Mouse (Mus musculus) MEL (cell line): ENCODE measurements around the gene Dpp9. TPM values are rescaled to one million over a fixed set of nuclear protein-coding genes. Genes with fewer than 3 reads are reported as not detected.
A peak's percentile ranks its signal among the peaks of the same experiment; 100 is the strongest.

ENCODE experiments used
- DNase-seq: peaks from one replicate; pipeline ENCODE4 v3.0.0; 2011; ENCODE audit warnings: low read depth, low spot score
- H3K27ac ChIP-seq: 2 replicates; pipeline ENCODE4 v1.5.1; 2012; ENCODE audit warnings: low read depth, mild to moderate bottlenecking, control low read depth, low read length, moderate library complexity; ENCODE audit not compliant: control insufficient read depth
- H3K27me3 ChIP-seq, 2 experiments: fragments of 150-350 bp in 1 of 2; sonication (generic) in 1 of 2; 2 replicates each; pipeline ENCODE4 v1.6.1; 2012; ENCODE audit warnings: low read length in 2 of 2, mild to moderate bottlenecking in 2 of 2, improper control_type of control experiment in 1 of 2, moderate library complexity in 1 of 2; ENCODE audit not compliant: insufficient read depth in 2 of 2, control insufficient read depth in 1 of 2
- H3K36me3 ChIP-seq, 2 experiments: 2 replicates each; pipeline ENCODE4 v1.6.1; 2012 to 2014; ENCODE audit warnings: low read length in 2 of 2, improper control_type of control experiment in 1 of 2, inconsistent platforms in 1 of 2, mild to moderate bottlenecking in 1 of 2; ENCODE audit not compliant: insufficient read depth in 2 of 2, control insufficient read depth in 1 of 2
- H3K4me1 ChIP-seq, 2 experiments: fragments of 150-350 bp in 1 of 2; sonication (generic) in 1 of 2; 2 replicates each; pipeline ENCODE4 v1.6.1; 2012; ENCODE audit warnings: low read length in 2 of 2, improper control_type of control experiment in 1 of 2, mild to moderate bottlenecking in 1 of 2; ENCODE audit not compliant: insufficient read depth in 2 of 2, control insufficient read depth in 1 of 2
- H3K4me3 ChIP-seq, 2 experiments: fragments of 150-350 bp in 1 of 2; sonication (generic) in 1 of 2; 2 replicates each; pipeline ENCODE4 v1.5.1; 2012; ENCODE audit warnings: low read depth in 2 of 2, low read length in 2 of 2, mild to moderate bottlenecking in 2 of 2, moderate library complexity in 2 of 2, control low read depth in 1 of 2, improper control_type of control experiment in 1 of 2; ENCODE audit not compliant: control insufficient read depth in 1 of 2, insufficient read depth in 1 of 2
- H3K79me2 ChIP-seq: 2 replicates; pipeline ENCODE4 v1.6.1; 2012; ENCODE audit warnings: mild to moderate bottlenecking, low read length, moderate library complexity; ENCODE audit not compliant: control insufficient read depth, poor library complexity, insufficient read depth
- H3K9ac ChIP-seq: 2 replicates; pipeline ENCODE4 v1.6.1; 2012; ENCODE audit warnings: low read depth, mild to moderate bottlenecking, control low read depth, low read length, moderate library complexity; ENCODE audit not compliant: control insufficient read depth, poor library complexity, severe bottlenecking
- H3K9me3 ChIP-seq: fragments of 150-350 bp; sonication (generic); replicated peaks from 2 replicates; pipeline ENCODE4 v1.6.1; 2012; ENCODE audit warnings: mild to moderate bottlenecking, low read length, improper control_type of control experiment, moderate library complexity; ENCODE audit not compliant: insufficient read depth
- BHLHE40 ChIP-seq: IDR thresholded peaks from 2 replicates; pipeline ENCODE4 v1.6.1; 2012; ENCODE audit warnings: low read depth, mild to moderate bottlenecking, inconsistent platforms, low read length, improper control_type of control experiment, borderline replicate concordance
- CHD1 ChIP-seq: IDR thresholded peaks from 2 replicates; pipeline ENCODE4 v1.6.1; 2012; ENCODE audit warnings: low read depth, mild to moderate bottlenecking, inconsistent platforms, low read length, improper control_type of control experiment
- CHD2 ChIP-seq: IDR thresholded peaks from 2 replicates; pipeline ENCODE4 v1.6.1; 2011; ENCODE audit warnings: low read length, improper control_type of control experiment
- CTCF ChIP-seq, 3 experiments: IDR thresholded peaks in 2 of 3; conservative IDR thresholded peaks in 1 of 3; 2 replicates each; pipeline ENCODE4 v1.5.1; 2011 to 2012; ENCODE audit warnings: low read length in 3 of 3, low read depth in 2 of 3, mild to moderate bottlenecking in 2 of 3, improper control_type of control experiment in 1 of 3, inconsistent platforms in 1 of 3, mixed read lengths in 1 of 3, moderate library complexity in 1 of 3; ENCODE audit not compliant: control insufficient read depth in 1 of 3, insufficient read depth in 1 of 3, poor library complexity in 1 of 3, severe bottlenecking in 1 of 3
- E2F4 ChIP-seq: IDR thresholded peaks from 2 replicates; pipeline ENCODE4 v1.6.1; 2011; ENCODE audit warnings: low read depth, low read length, improper control_type of control experiment, borderline replicate concordance
- ELF1 ChIP-seq: IDR thresholded peaks from 2 replicates; pipeline ENCODE4 v1.6.1; 2014; ENCODE audit warnings: low read depth, mild to moderate bottlenecking, inconsistent platforms, low read length, improper control_type of control experiment, moderate library complexity
- EP300 ChIP-seq, 2 experiments: IDR thresholded peaks; 2 replicates each; pipeline ENCODE4 v1.6.1; 2011; ENCODE audit warnings: improper control_type of control experiment in 2 of 2, low read length in 2 of 2, low read depth in 1 of 2, mild to moderate bottlenecking in 1 of 2
- ETS1 ChIP-seq: IDR thresholded peaks from 2 replicates; pipeline ENCODE4 v1.6.1; 2012; ENCODE audit warnings: low read depth, mild to moderate bottlenecking, inconsistent platforms, low read length, improper control_type of control experiment, moderate library complexity
- GABPA ChIP-seq: IDR thresholded peaks from 2 replicates; pipeline ENCODE4 v1.6.1; 2012; ENCODE audit warnings: low read depth, mild to moderate bottlenecking, inconsistent platforms, low read length, improper control_type of control experiment, moderate library complexity
- GATA1 ChIP-seq: IDR thresholded peaks from 2 replicates; pipeline ENCODE4 v1.6.1; 2011; ENCODE audit warnings: low read depth, low read length, improper control_type of control experiment
- HCFC1 ChIP-seq: IDR thresholded peaks from 2 replicates; pipeline ENCODE4 v1.6.1; 2012; ENCODE audit warnings: low read depth, mild to moderate bottlenecking, inconsistent platforms, low read length, improper control_type of control experiment, moderate library complexity
- JUND ChIP-seq: IDR thresholded peaks from 2 replicates; pipeline ENCODE4 v1.6.1; 2011; ENCODE audit warnings: low read depth, mild to moderate bottlenecking, improper control_type of control experiment, low read length
- MAFK ChIP-seq: IDR thresholded peaks from 2 replicates; pipeline ENCODE4 v1.6.1; 2011; ENCODE audit warnings: low read depth, mild to moderate bottlenecking, low read length, improper control_type of control experiment, borderline replicate concordance
- MAX ChIP-seq: IDR thresholded peaks from 2 replicates; pipeline ENCODE4 v1.6.1; 2011; ENCODE audit warnings: low read length, improper control_type of control experiment
- MAZ ChIP-seq: IDR thresholded peaks from 2 replicates; pipeline ENCODE4 v1.6.1; 2012; ENCODE audit warnings: low read depth, mild to moderate bottlenecking, inconsistent platforms, low read length, improper control_type of control experiment
- MXI1 ChIP-seq: IDR thresholded peaks from 2 replicates; pipeline ENCODE4 v1.6.1; 2011; ENCODE audit warnings: mild to moderate bottlenecking, low read depth, low read length, improper control_type of control experiment
- MYB ChIP-seq: IDR thresholded peaks from 2 replicates; pipeline ENCODE4 v1.6.1; 2011; ENCODE audit warnings: mild to moderate bottlenecking, low read depth, low read length, improper control_type of control experiment
- MYC ChIP-seq: IDR thresholded peaks from 2 replicates; pipeline ENCODE4 v1.6.1; 2011; ENCODE audit warnings: low read depth, mild to moderate bottlenecking, low read length, improper control_type of control experiment, moderate library complexity
- NRF1 ChIP-seq: IDR thresholded peaks from 2 replicates; pipeline ENCODE4 v1.6.1; 2014; ENCODE audit warnings: low read depth, mild to moderate bottlenecking, inconsistent platforms, low read length, improper control_type of control experiment, moderate library complexity; ENCODE audit not compliant: poor library complexity, insufficient read depth, severe bottlenecking
- POLR2AphosphoS2 ChIP-seq: IDR thresholded peaks from 2 replicates; pipeline ENCODE4 v1.6.1; 2011; ENCODE audit warnings: low read length, improper control_type of control experiment
- POLR2AphosphoS5 ChIP-seq: IDR thresholded peaks from 2 replicates; pipeline ENCODE4 v1.6.1; 2012; ENCODE audit warnings: low read depth, borderline replicate concordance, mild to moderate bottlenecking, inconsistent platforms, low read length, moderate library complexity, mixed read lengths
- RAD21 ChIP-seq: IDR thresholded peaks from 2 replicates; pipeline ENCODE4 v1.6.1; 2011; ENCODE audit warnings: mild to moderate bottlenecking, low read depth, low read length, improper control_type of control experiment
- RCOR1 ChIP-seq: IDR thresholded peaks from 2 replicates; pipeline ENCODE4 v1.6.1; 2012; ENCODE audit warnings: low read depth, mild to moderate bottlenecking, inconsistent platforms, low read length, improper control_type of control experiment
- SIN3A ChIP-seq: IDR thresholded peaks from 2 replicates; pipeline ENCODE4 v1.6.1; 2012; ENCODE audit warnings: low read length, improper control_type of control experiment, inconsistent platforms
- TAL1 ChIP-seq: IDR thresholded peaks from 2 replicates; pipeline ENCODE4 v1.6.1; 2012; ENCODE audit warnings: mild to moderate bottlenecking, inconsistent platforms, low read length, moderate library complexity, mixed read lengths
- TBP ChIP-seq: IDR thresholded peaks from 2 replicates; pipeline ENCODE4 v1.8.0; 2011; ENCODE audit warnings: low read depth, low read length, improper control_type of control experiment
- TCF12 ChIP-seq: IDR thresholded peaks from 2 replicates; pipeline ENCODE4 v1.6.1; 2014; ENCODE audit warnings: low read depth, mild to moderate bottlenecking, inconsistent platforms, low read length, improper control_type of control experiment, moderate library complexity
- UBTF ChIP-seq: IDR thresholded peaks from 2 replicates; pipeline ENCODE4 v1.6.1; 2012; ENCODE audit warnings: low read depth, mild to moderate bottlenecking, inconsistent platforms, low read length, improper control_type of control experiment, moderate library complexity, borderline replicate concordance; ENCODE audit not compliant: insufficient read depth
- USF1 ChIP-seq: IDR thresholded peaks from 2 replicates; pipeline ENCODE4 v1.6.1; 2014; ENCODE audit warnings: low read depth, mild to moderate bottlenecking, inconsistent platforms, low read length, improper control_type of control experiment, moderate library complexity
- USF2 ChIP-seq, 2 experiments: IDR thresholded peaks; 2 replicates each; pipeline ENCODE4 v1.6.1; 2011 to 2012; ENCODE audit warnings: improper control_type of control experiment in 2 of 2, low read length in 2 of 2, borderline replicate concordance in 1 of 2, inconsistent platforms in 1 of 2, low read depth in 1 of 2, mild to moderate bottlenecking in 1 of 2; ENCODE audit not compliant: insufficient read depth in 1 of 2
- ZC3H11A ChIP-seq: IDR thresholded peaks from 2 replicates; pipeline ENCODE4 v1.6.1; 2012; ENCODE audit warnings: low read depth, mild to moderate bottlenecking, inconsistent platforms, low read length, improper control_type of control experiment
- ZKSCAN1 ChIP-seq: IDR thresholded peaks from 2 replicates; pipeline ENCODE4 v1.6.1; 2012; ENCODE audit warnings: low read depth, mild to moderate bottlenecking, inconsistent platforms, low read length, improper control_type of control experiment, moderate library complexity
- ZMIZ1 ChIP-seq: IDR thresholded peaks from 2 replicates; pipeline ENCODE4 v1.6.1; 2012; ENCODE audit warnings: low read depth, mild to moderate bottlenecking, inconsistent platforms, low read length, improper control_type of control experiment, moderate library complexity
- ZNF384 ChIP-seq: IDR thresholded peaks from 2 replicates; pipeline ENCODE4 v1.6.1; 2012; ENCODE audit warnings: low read depth, mild to moderate bottlenecking, inconsistent platforms, low read length, improper control_type of control experiment
- polyA plus RNA-seq, 2 experiments: library from polyadenylated mRNA; stranded (reverse) in 1 of 2; unstranded in 1 of 2; fragments of >175 nt in 1 of 2; fragments of >200 nt in 1 of 2; gene quantifications; 2 replicates each; pipeline versions ENCODE4 v1.2.1 to v1.2.4; 2012; ENCODE audit warnings: low replicate concordance in 2 of 2, low read depth in 1 of 2; ENCODE audit not compliant: insufficient read length in 2 of 2, insufficient read depth in 1 of 2, missing spikeins in 1 of 2
- total RNA-seq: library from RNA; depleted of rRNA; stranded (reverse); fragments of 300-350 nt; gene quantifications from 2 replicates; pipeline ENCODE4 v1.2.3, GENCODE M21; 2012

Dpp9 gene
- total and polyA plus RNA-seq, 3 experiments: 36.3 to 67.2 TPM; not detected in 1

DNA sequence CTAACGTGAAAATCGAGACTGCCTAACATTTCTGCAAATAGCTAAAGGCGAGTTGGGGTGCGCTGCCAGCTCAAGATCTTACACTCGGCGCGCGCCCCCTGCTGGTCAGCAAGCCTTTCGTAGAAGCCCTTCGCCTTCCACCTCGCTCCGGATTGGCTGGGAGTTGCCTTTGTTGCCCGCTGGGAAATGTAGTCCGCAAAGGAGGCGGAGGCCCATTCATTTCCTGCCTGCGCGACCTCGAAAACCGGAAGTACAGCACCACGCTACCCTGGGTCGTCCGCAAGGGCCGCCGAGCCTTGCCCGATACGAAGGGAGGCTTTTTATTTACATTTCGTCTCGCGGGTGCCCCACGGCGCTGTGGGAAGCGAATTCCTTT, 37.1 kb upstream of the Dpp9 start (continued):
- no peak for TF ChIP-seq E2F4

DNA sequence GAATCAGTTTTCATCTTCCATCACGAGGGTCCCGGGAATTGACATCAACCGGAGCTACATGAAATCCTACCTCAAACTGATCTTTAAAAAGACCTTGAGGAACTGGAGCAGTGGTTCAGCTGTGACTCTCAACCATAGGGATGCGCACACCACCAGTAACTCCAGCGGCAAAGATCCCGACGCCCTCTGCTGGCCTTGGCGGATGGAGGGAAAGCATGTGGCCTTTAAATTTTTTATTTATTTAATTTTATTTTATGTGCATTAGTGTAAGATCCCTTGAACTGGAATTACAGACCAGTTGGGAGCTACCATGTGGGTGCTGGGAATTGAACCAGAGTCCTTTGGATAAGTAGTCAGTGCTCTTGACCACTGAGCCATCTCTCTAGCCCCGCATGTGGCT, 36.7 kb upstream of the Dpp9 start:
- Histone ChIP-seq H3K9me3 (no peaks in the 10 kb centered on the region), H3K9ac (peak overlapping the region; percentile 72), H3K4me1 (peaks cover 0 to 35% of the 10 kb centered on the region in 2 experiments; a peak in 2 of 4 replicates), H3K27ac (peak overlapping the region; percentile 83), H3K79me2 (peaks cover 36% of the 10 kb centered on the region), H3K36me3 (peaks cover 0 to 26% of the 10 kb centered on the region in 2 experiments; a peak in 3 of 4 replicates), H3K4me3 (peak overlapping the region; percentile 46 to 54), H3K27me3 (no peaks in the 10 kb centered on the region)
- peak; percentile 81 for DNase-seq
- TF ChIP-seq MXI1 (peak; percentile 67), JUND (no peak), ELF1 (0 out of 2 replicates have a peak, but pooled peaks have one; percentile 13), USF2 (IDR thresholded peaks at IDR 0.05; ENCODE audit: borderline replicate concordance in 1 of 2, insufficient read depth in 1 of 2, low read depth in 1 of 2, low read length in 2 of 2) (no peak), HCFC1 (no peak), MAZ (peak; percentile 64; the same call in 1 of the 2 replicates), TAL1 (no peak), EP300 (IDR thresholded peaks at IDR 0.05; ENCODE audit: low read depth in 1 of 2, low read length in 2 of 2) (no peak), POLR2AphosphoS5 (no peak), TBP (no peak), CHD2 (no peak), CHD1 (no peak), E2F4 (no peak), GATA1 (no peak), MYB (no peak), ETS1 (0 out of 2 replicates have a peak, but pooled peaks have one; percentile 22), CTCF (IDR thresholded peaks at IDR 0.05 in 2 of 3, conservative IDR thresholded peaks at IDR 0.05 in 1 of 3; ENCODE audit: control insufficient read depth in 1 of 3, insufficient read depth in 1 of 3, low read depth in 2 of 3, low read length in 3 of 3, poor library complexity in 1 of 3, severe bottlenecking in 1 of 3) (peak; percentile 28 to 79 (median 60)), MAFK (no peak), ZNF384 (no peak), ZC3H11A (0 out of 2 replicates have a peak, but pooled peaks have one; percentile 26), USF1 (no peak), RCOR1 (0 out of 2 replicates have a peak, but pooled peaks have one; percentile 10), MAX (peak; percentile 67), RAD21 (peak; percentile 35), NRF1 (no peak), POLR2AphosphoS2 (no peak), BHLHE40 (peak; percentile 10; the same call in 1 of the 2 replicates), ZKSCAN1 (no peak), GABPA (no peak), ZMIZ1 (no peak), MYC (peak; percentile 48), TCF12 (no peak), SIN3A (no peak), UBTF (no peak)
